Mouse (Mus musculus) cortical plate, adult 2 months (tissue): ENCODE results near the gene Tas2r135. TPM values are rescaled to one million over a fixed set of nuclear protein-coding genes. Genes with fewer than 3 reads are reported as not detected.

Experiments
- H3K27ac ChIP-seq: fragments of 200-500 bp; 2 replicates; pipeline ENCODE4 v1.5.1; 2012; ENCODE audit warnings: low read length, control low read depth, inconsistent platforms; ENCODE audit not compliant: insufficient read depth
- H3K4me1 ChIP-seq: fragments of 200-500 bp; 2 replicates; pipeline ENCODE4 v1.6.1; 2011; ENCODE audit warnings: low read length; ENCODE audit not compliant: control insufficient read depth, insufficient read depth
- H3K4me3 ChIP-seq: fragments of 200-500 bp; 2 replicates; pipeline ENCODE4 v1.5.1; 2011; ENCODE audit warnings: mild to moderate bottlenecking, low read length, control low read depth; ENCODE audit not compliant: insufficient read depth
- CTCF ChIP-seq: fragments of 200-500 bp; IDR thresholded peaks from 2 replicates; pipeline ENCODE4 v1.5.1; 2011; ENCODE audit warnings: mild to moderate bottlenecking, control low read depth, low read length; ENCODE audit not compliant: insufficient read depth; ENCODE audit errors: extremely low read depth
- POLR2A ChIP-seq: fragments of 200-500 bp; IDR thresholded peaks from 2 replicates; pipeline ENCODE4 v1.6.1; 2011; ENCODE audit warnings: mild to moderate bottlenecking, low read length, control low read depth; ENCODE audit not compliant: insufficient read depth; ENCODE audit errors: extremely low read depth
- polyA plus RNA-seq: library from polyadenylated mRNA; depleted of rRNA; stranded (reverse); fragments of >200 nt; gene quantifications from 2 replicates; pipeline ENCODE4 v1.2.3, GENCODE M21; 2012

The Tas2r135 gene
- polyA plus RNA-seq, 1 experiment: 0.19 TPM

GRCm38 (mm10) chr6:42362497-42362896 lies 42.7 kb upstream of the Tas2r135 start:
- Histone ChIP-seq H3K4me3 (no peak overlapping the region), H3K27ac (no peak overlapping the region), H3K4me1 (no peaks in the 10 kb centered on the region)
- no peak for TF ChIP-seq POLR2A
- no peak for TF ChIP-seq CTCF

- no peak overlapping the region for H3K4me3 ChIP-seq
- H3K4me1 ChIP-seq: no peaks in the 10 kb centered on the region
- TF ChIP-seq CTCF (no peak), POLR2A (no peak)
- no peak overlapping the region for H3K27ac ChIP-seq
Measured at GRCm38 (mm10) chr6:42362974-42363373, 42.3 kb upstream of the Tas2r135 start.

GRCm38 (mm10) chr6:42364066-42364465 lies 41.2 kb upstream of the Tas2r135 start:
- no peak overlapping the region for H3K27ac ChIP-seq
- no peak for TF ChIP-seq POLR2A
- no peak overlapping the region for H3K4me3 ChIP-seq
- no peaks in the 10 kb centered on the region for H3K4me1 ChIP-seq

- Histone ChIP-seq H3K4me1 (no peaks in the 10 kb centered on the region), H3K4me3 (no peak overlapping the region), H3K27ac (no peak overlapping the region)
- TF ChIP-seq CTCF: no peak
- TF ChIP-seq POLR2A: no peak
Measured at GRCm38 (mm10) chr6:42364607-42365006, 40.6 kb upstream of the Tas2r135 start.

- H3K27ac ChIP-seq: no peak overlapping the region
- no peak overlapping the region for H3K4me3 ChIP-seq
- no peak for TF ChIP-seq POLR2A
- no peak for TF ChIP-seq CTCF
Measured at GRCm38 (mm10) chr6:42365215-42365614, 40.0 kb upstream of the Tas2r135 start.

GRCm38 (mm10) chr6:42369870-42370269 lies 35.4 kb upstream of the Tas2r135 start:
- TF ChIP-seq POLR2A: no peak
- TF ChIP-seq CTCF: no peak
- H3K27ac ChIP-seq: no peak overlapping the region
- no peaks in the 10 kb centered on the region; the same call in 1 of the 2 replicates for H3K4me1 ChIP-seq
- H3K4me3 ChIP-seq: no peak overlapping the region

More at GRCm38 (mm10) chr6:42365215-42365614, 40.0 kb upstream of the Tas2r135 start:
- H3K4me1 ChIP-seq: no peaks in the 10 kb centered on the region

GRCm38 (mm10) chr6:42370630-42371363 lies 34.4 kb upstream of the Tas2r135 start:
- Histone ChIP-seq H3K27ac (no peak overlapping the region), H3K4me1 (no peaks in the 10 kb centered on the region; the same call in 1 of the 2 replicates), H3K4me3 (no peak overlapping the region)
- TF ChIP-seq POLR2A (no peak), CTCF (no peak)

- Histone ChIP-seq H3K4me1 (no peaks in the 10 kb centered on the region; the same call in 1 of the 2 replicates), H3K27ac (no peak overlapping the region), H3K4me3 (no peak overlapping the region)
- TF ChIP-seq POLR2A: no peak
- no peak for TF ChIP-seq CTCF
Measured at GRCm38 (mm10) chr6:42372001-42372400, 33.2 kb upstream of the Tas2r135 start.

GRCm38 (mm10) chr6:42372421-42372815 lies 32.8 kb upstream of the Tas2r135 start:
- no peaks in the 10 kb centered on the region; the same call in 1 of the 2 replicates for H3K4me1 ChIP-seq
- no peak overlapping the region for H3K27ac ChIP-seq
- H3K4me3 ChIP-seq: no peak overlapping the region
- no peak for TF ChIP-seq CTCF
- TF ChIP-seq POLR2A: no peak

- H3K4me1 ChIP-seq: no peaks in the 10 kb centered on the region; the same call in 1 of the 2 replicates
- no peak within 1 kb of the TSS for H3K27ac ChIP-seq
- 0 out of 2 replicates have a peak within 1 kb of the TSS, but pooled peaks have one; percentile 4 for H3K4me3 ChIP-seq
- peak; percentile 42; the same call in 1 of the 2 replicates for TF ChIP-seq CTCF
- TF ChIP-seq POLR2A: no peak
Measured at GRCm38 (mm10) chr6:42372816-42373547, 32.3 kb upstream of the Tas2r135 start, which contains the start of gene Epha1. Epha1 (minus strand) TSS chr6:42373268.
